Mouse (Mus musculus): ENCODE results near the gene Sh3bp4. TPM values are rescaled to one million over a fixed set of nuclear protein-coding genes. Genes with fewer than 3 reads are reported as not detected.

The Sh3bp4 gene
- polyA plus RNA-seq, 1 experiment from 2014 or later: 7.6 TPM

DNA sequence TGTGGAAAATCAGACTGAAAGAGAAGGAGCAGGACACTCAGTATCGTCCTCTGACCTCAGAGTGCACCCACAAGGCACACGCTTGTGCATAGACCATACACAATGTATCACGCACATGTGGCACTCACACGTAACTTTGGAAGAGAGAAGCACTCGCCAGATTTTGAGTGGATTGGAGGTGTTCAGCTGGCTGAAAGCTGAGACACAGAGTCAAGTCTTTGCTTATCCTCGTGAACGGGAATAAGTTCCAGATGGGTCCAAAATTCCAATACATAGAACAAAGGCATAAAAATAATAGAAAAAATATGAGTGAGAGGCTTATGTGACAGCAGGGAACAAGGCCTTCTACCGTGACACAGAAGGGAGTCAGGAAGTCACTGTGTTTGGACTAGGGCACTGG lies 36.6 kb upstream of the Sh3bp4 start:
- H3K27ac ChIP-seq (replicated peaks): no peak overlapping the region
- no peaks in the 10 kb centered on the region for H3K27me3 ChIP-seq (ENCODE audit: control insufficient read depth, insufficient read depth, low read length)
- peaks cover 3% of the 10 kb centered on the region; the same call in 1 of the 2 replicates for H3K4me1 ChIP-seq (replicated peaks; ENCODE audit: control insufficient read depth, insufficient read depth)
- H3K4me3 ChIP-seq (ENCODE audit: low read depth, low read length): no peak overlapping the region
- no peaks in the 10 kb centered on the region for H3K9me3 ChIP-seq (ENCODE audit: control insufficient read depth, low read length)
- H3K4me2 ChIP-seq (replicated peaks; ENCODE audit: low read depth): no peak overlapping the region
- TF ChIP-seq EP300 (optimal IDR thresholded peaks at IDR 0.05): no peak
- TF ChIP-seq CTCF (IDR thresholded peaks at IDR 0.05; ENCODE audit: low read depth): no peak
- no peak overlapping the region for H3K9ac ChIP-seq (ENCODE audit: low read length)
- ATAC-seq (ENCODE audit: low FRiP score, low TSS enrichment) (no peak), DNase-seq (ENCODE audit: low spot score) (no peak)
- WGBS: 44% methylated on average over 8 of the region's 8 CpGs
- H3K36me3 ChIP-seq (ENCODE audit: control insufficient read depth, insufficient read depth, low read length): no peaks in the 10 kb centered on the region

DNA sequence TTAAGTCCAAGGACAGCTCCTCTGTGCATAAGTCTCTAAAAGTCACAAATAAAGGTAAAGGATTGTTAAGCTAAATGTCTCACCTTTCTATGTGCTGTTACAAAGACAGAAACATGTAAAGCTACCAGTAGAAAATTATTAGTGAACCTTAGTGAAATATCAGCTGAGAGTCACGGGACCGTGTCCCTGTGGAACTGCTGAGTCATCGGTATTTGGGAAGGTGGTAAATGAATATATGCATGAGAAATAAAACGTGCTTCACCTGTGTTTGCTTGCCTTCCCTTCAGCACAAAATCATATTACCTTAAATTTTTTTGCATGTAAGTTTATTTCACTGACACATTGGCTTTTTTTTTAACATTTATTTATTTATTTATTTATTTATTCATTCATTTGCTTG lies 36.2 kb upstream of the Sh3bp4 start:
- Histone ChIP-seq H3K27ac (replicated peaks) (no peak overlapping the region), H3K4me3 (ENCODE audit: low read depth, low read length) (no peak overlapping the region), H3K4me1 (replicated peaks; ENCODE audit: control insufficient read depth, insufficient read depth) (peaks cover 3% of the 10 kb centered on the region; the same call in 1 of the 2 replicates), H3K4me2 (replicated peaks; ENCODE audit: low read depth) (no peak overlapping the region), H3K36me3 (ENCODE audit: control insufficient read depth, insufficient read depth, low read length) (no peaks in the 10 kb centered on the region), H3K9ac (ENCODE audit: low read length) (no peak overlapping the region), H3K9me3 (ENCODE audit: control insufficient read depth, low read length) (no peaks in the 10 kb centered on the region), H3K27me3 (ENCODE audit: control insufficient read depth, insufficient read depth, low read length) (no peaks in the 10 kb centered on the region)
- DNase-seq (ENCODE audit: low spot score): no peak
- ATAC-seq (ENCODE audit: low FRiP score, low TSS enrichment): no peak
- TF ChIP-seq CTCF (IDR thresholded peaks at IDR 0.05; ENCODE audit: low read depth) (no peak), EP300 (optimal IDR thresholded peaks at IDR 0.05) (no peak)
- WGBS: 73% methylated on average over 4 of the region's 4 CpGs

DNA sequence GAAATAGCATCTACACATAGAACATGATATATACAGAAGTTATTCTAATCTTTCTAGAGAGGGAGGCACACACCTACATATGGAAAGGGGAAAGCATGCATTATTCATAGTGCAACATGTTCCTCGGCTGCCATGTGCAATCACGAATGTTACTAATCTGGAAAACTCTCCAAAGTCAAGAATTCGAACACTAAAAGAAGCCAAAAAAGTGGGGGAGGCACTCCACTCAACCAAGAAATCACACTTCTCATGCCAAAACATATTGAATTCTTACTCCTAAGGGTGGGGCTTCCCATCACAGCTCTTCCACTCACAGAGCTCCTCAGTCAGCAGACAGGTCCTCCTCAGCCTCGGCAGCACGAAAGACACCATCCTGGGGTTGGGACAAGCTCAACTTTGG lies 35.1 kb upstream of the Sh3bp4 start:
- Histone ChIP-seq H3K4me3 (ENCODE audit: low read depth, low read length) (no peak overlapping the region), H3K27me3 (ENCODE audit: control insufficient read depth, insufficient read depth, low read length) (no peaks in the 10 kb centered on the region), H3K4me2 (replicated peaks; ENCODE audit: low read depth) (no peak overlapping the region), H3K27ac (replicated peaks) (no peak overlapping the region), H3K9ac (ENCODE audit: low read length) (no peak overlapping the region), H3K4me1 (replicated peaks; ENCODE audit: control insufficient read depth, insufficient read depth) (peaks cover 3% of the 10 kb centered on the region; the same call in 1 of the 2 replicates), H3K36me3 (ENCODE audit: control insufficient read depth, insufficient read depth, low read length) (no peaks in the 10 kb centered on the region), H3K9me3 (ENCODE audit: control insufficient read depth, low read length) (no peaks in the 10 kb centered on the region)
- 71% methylated on average over 5 of the region's 5 CpGs for WGBS
- DNase-seq (ENCODE audit: low spot score): no peak
- ATAC-seq (ENCODE audit: low FRiP score, low TSS enrichment): no peak
- TF ChIP-seq CTCF (IDR thresholded peaks at IDR 0.05; ENCODE audit: low read depth): no peak
- no peak for TF ChIP-seq EP300 (optimal IDR thresholded peaks at IDR 0.05)

DNA sequence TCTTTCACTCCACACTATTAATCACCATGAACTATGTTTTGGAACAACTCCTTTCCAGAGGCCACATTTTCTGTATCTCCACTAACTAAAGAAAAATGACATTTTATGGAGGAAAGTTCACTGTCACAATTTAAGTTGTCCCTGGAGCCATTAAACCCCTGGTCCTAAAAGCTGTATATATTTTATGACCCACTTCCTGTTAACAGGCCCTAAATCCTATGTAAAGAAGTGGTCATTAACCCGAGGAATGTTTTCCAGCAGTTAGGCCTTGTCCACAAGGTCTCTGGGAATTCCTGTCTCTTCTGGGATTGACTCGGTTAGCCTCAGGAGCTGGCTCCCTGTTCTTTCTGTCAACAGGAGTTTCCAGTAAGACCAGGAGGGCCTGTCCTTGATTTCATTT lies 30.4 kb upstream of the Sh3bp4 start:
- Histone ChIP-seq H3K36me3 (ENCODE audit: control insufficient read depth, insufficient read depth, low read length) (no peaks in the 10 kb centered on the region), H3K4me2 (replicated peaks; ENCODE audit: low read depth) (no peak overlapping the region), H3K4me3 (ENCODE audit: low read depth, low read length) (no peak overlapping the region), H3K9ac (ENCODE audit: low read length) (no peak overlapping the region), H3K9me3 (ENCODE audit: control insufficient read depth, low read length) (no peaks in the 10 kb centered on the region), H3K4me1 (replicated peaks; ENCODE audit: control insufficient read depth, insufficient read depth) (no peaks in the 10 kb centered on the region), H3K27ac (replicated peaks) (no peak overlapping the region), H3K27me3 (ENCODE audit: control insufficient read depth, insufficient read depth, low read length) (no peaks in the 10 kb centered on the region)
- WGBS: 57% methylated on average over 2 of the region's 2 CpGs
- TF ChIP-seq CTCF (IDR thresholded peaks at IDR 0.05; ENCODE audit: low read depth) (no peak), EP300 (optimal IDR thresholded peaks at IDR 0.05) (no peak)
- ATAC-seq (ENCODE audit: low FRiP score, low TSS enrichment) (no peak), DNase-seq (ENCODE audit: low spot score) (no peak)

DNA sequence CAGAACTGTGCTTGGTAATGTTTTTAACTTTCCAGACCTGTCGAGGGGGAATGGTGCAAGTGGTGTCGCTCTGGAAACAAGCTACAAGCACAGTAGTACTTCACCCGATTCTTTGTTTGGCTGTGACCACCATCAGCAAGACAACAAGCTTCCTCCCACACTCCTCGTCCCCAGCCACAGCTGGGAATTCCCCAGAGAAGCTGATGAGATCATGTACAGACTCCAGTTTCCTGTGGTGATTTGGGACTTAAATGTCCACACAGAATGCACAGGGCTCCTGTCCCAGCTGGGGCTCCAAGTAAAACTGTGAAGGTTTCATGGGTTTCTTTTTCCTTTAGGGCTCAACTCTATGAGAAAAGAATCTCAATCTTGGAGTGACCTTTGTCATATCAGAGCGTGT lies 28.9 kb upstream of the Sh3bp4 start:
- Histone ChIP-seq H3K27me3 (ENCODE audit: control insufficient read depth, insufficient read depth, low read length) (no peaks in the 10 kb centered on the region), H3K9ac (ENCODE audit: low read length) (no peak overlapping the region), H3K4me2 (replicated peaks; ENCODE audit: low read depth) (no peak overlapping the region), H3K36me3 (ENCODE audit: control insufficient read depth, insufficient read depth, low read length) (no peaks in the 10 kb centered on the region), H3K4me1 (replicated peaks; ENCODE audit: control insufficient read depth, insufficient read depth) (no peaks in the 10 kb centered on the region), H3K27ac (replicated peaks) (no peak overlapping the region), H3K4me3 (ENCODE audit: low read depth, low read length) (no peak overlapping the region), H3K9me3 (ENCODE audit: control insufficient read depth, low read length) (no peaks in the 10 kb centered on the region)
- TF ChIP-seq CTCF (IDR thresholded peaks at IDR 0.05; ENCODE audit: low read depth) (no peak), EP300 (optimal IDR thresholded peaks at IDR 0.05) (no peak)
- WGBS: 49% methylated on average over 5 of the region's 5 CpGs
- DNase-seq (ENCODE audit: low spot score) (no peak), ATAC-seq (ENCODE audit: low FRiP score, low TSS enrichment) (no peak; the same call in 1 of the 2 replicates)

DNA sequence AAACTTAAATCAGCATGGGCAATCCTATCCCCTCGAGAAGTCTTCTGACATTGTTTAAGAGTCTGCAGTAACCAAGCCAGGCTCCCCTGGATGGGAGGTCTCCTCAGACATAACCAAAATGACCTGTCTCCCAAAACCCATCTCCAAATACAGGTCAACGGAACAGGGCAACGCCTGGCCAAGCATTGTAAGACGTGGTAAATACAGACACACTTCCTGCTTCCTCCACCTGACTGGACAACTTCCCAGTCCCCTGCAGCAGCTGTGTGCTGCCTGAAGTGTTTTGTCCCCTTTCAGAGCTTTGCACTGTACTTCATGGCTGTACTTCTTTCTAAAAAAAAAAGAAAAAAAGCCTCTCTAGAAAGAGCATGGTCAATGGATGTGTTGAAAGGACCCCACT lies 28.1 kb upstream of the Sh3bp4 start:
- no peak overlapping the region for H3K4me3 ChIP-seq (ENCODE audit: low read depth, low read length)
- no peaks in the 10 kb centered on the region for H3K27me3 ChIP-seq (ENCODE audit: control insufficient read depth, insufficient read depth, low read length)
- H3K27ac ChIP-seq (replicated peaks): no peak overlapping the region
- H3K4me2 ChIP-seq (replicated peaks; ENCODE audit: low read depth): no peak overlapping the region
- DNase-seq (ENCODE audit: low spot score): no peak
- 63% methylated on average over 4 of the region's 4 CpGs for WGBS
- no peak for ATAC-seq (ENCODE audit: low FRiP score, low TSS enrichment)
- H3K4me1 ChIP-seq (replicated peaks; ENCODE audit: control insufficient read depth, insufficient read depth): no peaks in the 10 kb centered on the region
- no peak overlapping the region for H3K9ac ChIP-seq (ENCODE audit: low read length)
- H3K9me3 ChIP-seq (ENCODE audit: control insufficient read depth, low read length): no peaks in the 10 kb centered on the region
- TF ChIP-seq CTCF (IDR thresholded peaks at IDR 0.05; ENCODE audit: low read depth) (no peak), EP300 (optimal IDR thresholded peaks at IDR 0.05) (no peak)
- no peaks in the 10 kb centered on the region for H3K36me3 ChIP-seq (ENCODE audit: control insufficient read depth, insufficient read depth, low read length)

All from stomach, postnatal 0 days (tissue).